Mouse (Mus musculus): ENCODE results near the gene Cenpw. TPM values are rescaled to one million over a fixed set of nuclear protein-coding genes. Genes with fewer than 3 reads are reported as not detected.

The Cenpw gene
- polyA plus RNA-seq (2014; fragmentation: Nextera tagmentation; extraction: Ambion mirVana): 46.2 and 49.9 TPM in 2 replicates

- Histone ChIP-seq H3K4me3 (ENCODE audit: low read depth, low read length) (peak within 1 kb of the TSS; percentile 74), H3K27ac (ENCODE audit: low read depth, low read length) (no peak within 1 kb of the TSS), H3K9ac (ENCODE audit: low read depth, low read length) (peak within 1 kb of the TSS; percentile 71), H3K9me3 (ENCODE audit: control insufficient read depth, low read length) (no peaks in the 10 kb centered on the region), H3K36me3 (ENCODE audit: control insufficient read depth, insufficient read depth, low read length) (no peaks in the 10 kb centered on the region), H3K4me1 (replicated peaks; ENCODE audit: control insufficient read depth, insufficient read depth, low read length) (no peaks in the 10 kb centered on the region), H3K27me3 (ENCODE audit: control insufficient read depth, insufficient read depth, low read length) (no peaks in the 10 kb centered on the region), H3K4me2 (replicated peaks; ENCODE audit: low read depth, low read length) (peak within 1 kb of the TSS; percentile 73)
- WGBS: 1% methylated on average over 50 of the region's 55 CpGs
- ATAC-seq (ENCODE audit: low FRiP score): peak; percentile 100
- peak; percentile 94 for DNase-seq (ENCODE audit: low spot score)
Observed at GRCm38 (mm10) chr10:30199916-30200826, at the start of gene Cenpw. Cenpw (minus strand) TSS chr10:30200560.

- Histone ChIP-seq H3K36me3 (ENCODE audit: control insufficient read depth, insufficient read depth, low read length) (no peaks in the 10 kb centered on the region), H3K9me3 (ENCODE audit: control insufficient read depth, low read length) (no peaks in the 10 kb centered on the region), H3K27me3 (ENCODE audit: control insufficient read depth, insufficient read depth, low read length) (no peaks in the 10 kb centered on the region), H3K9ac (ENCODE audit: low read depth, low read length) (no peak overlapping the region), H3K4me1 (replicated peaks; ENCODE audit: control insufficient read depth, insufficient read depth, low read length) (no peaks in the 10 kb centered on the region), H3K4me3 (ENCODE audit: low read depth, low read length) (no peak overlapping the region), H3K27ac (ENCODE audit: low read depth, low read length) (no peak overlapping the region), H3K4me2 (replicated peaks; ENCODE audit: low read depth, low read length) (no peak overlapping the region)
- no peak for ATAC-seq (ENCODE audit: low FRiP score)
- 75% methylated on average over 3 of the region's 3 CpGs for WGBS
- no peak for DNase-seq (ENCODE audit: low spot score)
Observed at GRCm38 (mm10) chr10:30249654-30250053, 49.3 kb upstream of the Cenpw start.

- DNase-seq (ENCODE audit: low spot score) (peak; percentile 6), ATAC-seq (ENCODE audit: low FRiP score) (no peak)
- no peak overlapping the region for H3K9ac ChIP-seq (ENCODE audit: low read depth, low read length)
- H3K4me1 ChIP-seq (replicated peaks; ENCODE audit: control insufficient read depth, insufficient read depth, low read length): no peaks in the 10 kb centered on the region
- no peak overlapping the region for H3K27ac ChIP-seq (ENCODE audit: low read depth, low read length)
- no peaks in the 10 kb centered on the region for H3K36me3 ChIP-seq (ENCODE audit: control insufficient read depth, insufficient read depth, low read length)
- no peaks in the 10 kb centered on the region for H3K9me3 ChIP-seq (ENCODE audit: control insufficient read depth, low read length)
- H3K27me3 ChIP-seq (ENCODE audit: control insufficient read depth, insufficient read depth, low read length): no peaks in the 10 kb centered on the region
- H3K4me3 ChIP-seq (ENCODE audit: low read depth, low read length): peak overlapping the region; percentile 74
- peak overlapping the region; percentile 73 for H3K4me2 ChIP-seq (replicated peaks; ENCODE audit: low read depth, low read length)
- WGBS: 64% methylated on average over 5 of the region's 5 CpGs
Observed at GRCm38 (mm10) chr10:30199501-30199900, 859 bp downstream of the Cenpw start.

GRCm38 (mm10) chr10:30167700-30168099, 32.7 kb downstream of the Cenpw start:
- Histone ChIP-seq H3K4me3 (ENCODE audit: low read depth, low read length) (no peak overlapping the region), H3K27me3 (ENCODE audit: control insufficient read depth, insufficient read depth, low read length) (no peaks in the 10 kb centered on the region), H3K27ac (ENCODE audit: low read depth, low read length) (no peak overlapping the region), H3K4me2 (replicated peaks; ENCODE audit: low read depth, low read length) (no peak overlapping the region), H3K36me3 (ENCODE audit: control insufficient read depth, insufficient read depth, low read length) (no peaks in the 10 kb centered on the region), H3K9me3 (ENCODE audit: control insufficient read depth, low read length) (no peaks in the 10 kb centered on the region), H3K4me1 (replicated peaks; ENCODE audit: control insufficient read depth, insufficient read depth, low read length) (no peaks in the 10 kb centered on the region), H3K9ac (ENCODE audit: low read depth, low read length) (no peak overlapping the region)
- WGBS: 81% methylated on average over 4 of the region's 4 CpGs
- DNase-seq (ENCODE audit: low spot score) (no peak), ATAC-seq (ENCODE audit: low FRiP score) (no peak)

All from hindbrain, embryonic 11.5 days (tissue).